Mouse (Mus musculus): ENCODE results near the gene Lpin2. TPM values are rescaled to one million over a fixed set of nuclear protein-coding genes. Genes with fewer than 3 reads are reported as not detected.

Gene Lpin2
- polyA plus RNA-seq, 2 experiments, result 31.4 to 36.1 TPM

DNA sequence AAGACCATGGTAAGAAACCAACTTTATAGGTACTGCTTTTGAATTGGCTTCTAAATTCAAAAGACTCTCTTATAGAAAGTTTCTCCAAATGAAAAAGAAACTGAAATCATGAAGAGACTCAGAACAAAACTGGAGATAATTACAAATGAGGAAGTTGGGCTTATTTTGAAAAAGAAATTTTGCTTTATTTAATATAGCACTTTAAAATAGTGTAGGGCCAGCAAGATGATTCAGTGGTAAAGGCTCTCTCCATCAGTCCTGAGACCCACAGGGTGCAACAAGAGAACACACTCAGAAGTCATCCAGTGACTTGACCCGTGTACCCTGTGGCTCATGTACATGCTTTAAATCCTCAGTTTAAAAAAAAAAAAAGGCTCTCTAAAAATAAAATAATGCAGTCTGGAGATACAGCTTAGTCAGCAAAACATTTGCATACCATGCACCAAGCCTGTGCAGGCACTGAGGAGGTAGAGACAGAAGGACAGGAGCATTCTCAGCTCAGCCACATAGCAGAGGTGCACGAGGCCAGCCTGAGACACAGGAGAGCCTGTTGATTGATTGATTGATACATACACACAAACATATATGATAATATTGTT, 33.0 kb downstream of the Lpin2 start:
- DNase-seq (ENCODE audit: low spot score) (no peak), ATAC-seq (ENCODE audit: low FRiP score, low read depth) (no peak)
- Histone ChIP-seq H3K9ac (ENCODE audit: low read depth, low read length, severe bottlenecking) (no peak overlapping the region), H3K4me1 (ENCODE audit: control insufficient read depth, insufficient read depth, low read length) (peaks cover 20% of the 10 kb centered on the region), H3K27me3 (ENCODE audit: control insufficient read depth, insufficient read depth, low read length) (no peaks in the 10 kb centered on the region), H3K27ac (replicated peaks; ENCODE audit: low read depth, low read length) (no peak overlapping the region), H3K4me3 (replicated peaks; ENCODE audit: low read length) (no peak overlapping the region), H3K4me2 (replicated peaks; ENCODE audit: low read depth, low read length, severe bottlenecking) (no peak overlapping the region), H3K9me3 (ENCODE audit: control insufficient read depth, low read length) (no peaks in the 10 kb centered on the region), H3K36me3 (ENCODE audit: control insufficient read depth, insufficient read depth, low read length) (peaks cover 24% of the 10 kb centered on the region)
- TF ChIP-seq POLR2A (IDR thresholded peaks at IDR 0.05; ENCODE audit: borderline replicate concordance, extremely low read depth, insufficient read depth, insufficient read length), result no peak
- 57% methylated on average over 2 of the region's 2 CpGs for WGBS

DNA sequence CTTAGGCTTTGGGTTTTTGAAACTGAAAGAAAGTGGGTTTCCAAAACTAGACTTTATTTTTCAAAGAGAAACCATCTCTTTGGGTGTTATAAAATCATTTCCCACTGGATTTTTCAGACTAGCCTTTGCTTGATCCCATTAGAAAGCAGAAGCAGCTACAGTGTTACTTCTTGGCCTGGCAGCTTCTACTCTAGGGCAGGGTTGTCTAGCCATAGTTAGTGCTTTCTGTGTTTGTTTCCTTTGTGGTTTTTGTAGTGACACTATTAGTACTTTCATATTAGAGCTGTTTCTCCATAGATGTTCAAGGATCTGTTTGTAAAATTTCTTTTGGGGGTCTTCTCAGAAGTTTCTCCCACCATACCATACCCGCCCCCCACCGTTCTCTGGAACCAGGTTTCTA, 33.9 kb downstream of the Lpin2 start:
- no peak for TF ChIP-seq POLR2A (IDR thresholded peaks at IDR 0.05; ENCODE audit: borderline replicate concordance, extremely low read depth, insufficient read depth, insufficient read length)
- Histone ChIP-seq H3K4me1 (ENCODE audit: control insufficient read depth, insufficient read depth, low read length) (peaks cover 16% of the 10 kb centered on the region), H3K27me3 (ENCODE audit: control insufficient read depth, insufficient read depth, low read length) (no peaks in the 10 kb centered on the region), H3K9me3 (ENCODE audit: control insufficient read depth, low read length) (no peaks in the 10 kb centered on the region), H3K4me2 (replicated peaks; ENCODE audit: low read depth, low read length, severe bottlenecking) (no peak overlapping the region), H3K27ac (replicated peaks; ENCODE audit: low read depth, low read length) (no peak overlapping the region), H3K4me3 (replicated peaks; ENCODE audit: low read length) (no peak overlapping the region), H3K36me3 (ENCODE audit: control insufficient read depth, insufficient read depth, low read length) (peaks cover 30% of the 10 kb centered on the region), H3K9ac (ENCODE audit: low read depth, low read length, severe bottlenecking) (no peak overlapping the region)
- DNase-seq (ENCODE audit: low spot score), result no peak
- WGBS, result 74% methylated on average over 2 of the region's 2 CpGs
- no peak for ATAC-seq (ENCODE audit: low FRiP score, low read depth)

DNA sequence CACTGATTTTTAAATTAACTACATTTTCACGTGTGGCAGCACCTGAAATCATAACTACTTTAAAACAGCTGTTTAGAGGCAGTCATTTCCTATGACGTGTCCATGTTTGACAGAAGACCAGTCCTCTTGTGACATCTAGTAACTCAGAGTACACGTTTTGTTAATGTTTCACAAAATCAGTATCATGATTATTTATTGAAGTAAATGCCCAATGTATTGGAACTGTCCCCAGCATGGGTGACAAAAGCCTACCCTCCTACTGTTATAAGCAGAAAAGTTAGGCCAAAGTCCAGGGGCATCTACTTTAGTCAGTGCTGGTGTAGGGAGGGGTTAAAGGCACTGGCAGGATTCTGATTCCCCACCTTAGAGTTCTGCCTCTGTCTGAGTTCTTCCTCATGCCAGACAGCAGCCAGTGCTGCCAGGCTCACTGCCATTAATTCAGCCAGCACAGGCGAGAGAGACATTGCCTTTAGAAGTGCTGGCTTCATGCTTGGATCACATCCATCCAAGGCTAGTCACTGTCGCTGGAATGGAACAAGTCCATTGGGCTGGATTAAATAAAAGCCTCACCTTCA, 34.8 kb downstream of the Lpin2 start:
- no peak overlapping the region for H3K27ac ChIP-seq (replicated peaks; ENCODE audit: low read depth, low read length)
- H3K27me3 ChIP-seq (ENCODE audit: control insufficient read depth, insufficient read depth, low read length), result no peaks in the 10 kb centered on the region
- peaks cover 34% of the 10 kb centered on the region for H3K36me3 ChIP-seq (ENCODE audit: control insufficient read depth, insufficient read depth, low read length)
- H3K4me1 ChIP-seq (ENCODE audit: control insufficient read depth, insufficient read depth, low read length), result peaks cover 10% of the 10 kb centered on the region
- WGBS, result 81% methylated on average over 5 of the region's 5 CpGs
- H3K9ac ChIP-seq (ENCODE audit: low read depth, low read length, severe bottlenecking), result no peak overlapping the region
- H3K4me2 ChIP-seq (replicated peaks; ENCODE audit: low read depth, low read length, severe bottlenecking), result no peak overlapping the region
- ATAC-seq (ENCODE audit: low FRiP score, low read depth) (no peak), DNase-seq (ENCODE audit: low spot score) (no peak)
- TF ChIP-seq POLR2A (IDR thresholded peaks at IDR 0.05; ENCODE audit: borderline replicate concordance, extremely low read depth, insufficient read depth, insufficient read length), result no peak
- no peaks in the 10 kb centered on the region for H3K9me3 ChIP-seq (ENCODE audit: control insufficient read depth, low read length)
- no peak overlapping the region for H3K4me3 ChIP-seq (replicated peaks; ENCODE audit: low read length)

GRCm38 (mm10) chr17:71221383-71221782, 39.0 kb downstream of the Lpin2 start:
- Histone ChIP-seq H3K27ac (replicated peaks; ENCODE audit: low read depth, low read length) (no peak overlapping the region), H3K36me3 (ENCODE audit: control insufficient read depth, insufficient read depth, low read length) (peaks cover 49% of the 10 kb centered on the region), H3K4me1 (ENCODE audit: control insufficient read depth, insufficient read depth, low read length) (no peaks in the 10 kb centered on the region), H3K4me3 (replicated peaks; ENCODE audit: low read length) (no peak overlapping the region), H3K9ac (ENCODE audit: low read depth, low read length, severe bottlenecking) (no peak overlapping the region), H3K4me2 (replicated peaks; ENCODE audit: low read depth, low read length, severe bottlenecking) (no peak overlapping the region), H3K9me3 (ENCODE audit: control insufficient read depth, low read length) (no peaks in the 10 kb centered on the region), H3K27me3 (ENCODE audit: control insufficient read depth, insufficient read depth, low read length) (no peaks in the 10 kb centered on the region)
- TF ChIP-seq POLR2A (IDR thresholded peaks at IDR 0.05; ENCODE audit: borderline replicate concordance, extremely low read depth, insufficient read depth, insufficient read length), result no peak
- ATAC-seq (ENCODE audit: low FRiP score, low read depth) (no peak), DNase-seq (ENCODE audit: low spot score) (no peak)
- 81% methylated on average over 3 of the region's 3 CpGs for WGBS

- H3K4me3 ChIP-seq (replicated peaks; ENCODE audit: low read length), result no peak overlapping the region
- no peak for DNase-seq (ENCODE audit: low spot score)
- no peak overlapping the region for H3K27ac ChIP-seq (replicated peaks; ENCODE audit: low read depth, low read length)
- H3K9ac ChIP-seq (ENCODE audit: low read depth, low read length, severe bottlenecking), result no peak overlapping the region
- no peaks in the 10 kb centered on the region for H3K4me1 ChIP-seq (ENCODE audit: control insufficient read depth, insufficient read depth, low read length)
- no peak overlapping the region for H3K4me2 ChIP-seq (replicated peaks; ENCODE audit: low read depth, low read length, severe bottlenecking)
- no peak for ATAC-seq (ENCODE audit: low FRiP score, low read depth)
- WGBS, result 74% methylated on average over 5 of the region's 5 CpGs
- TF ChIP-seq POLR2A (IDR thresholded peaks at IDR 0.05; ENCODE audit: borderline replicate concordance, extremely low read depth, insufficient read depth, insufficient read length), result no peak
- peaks cover 35% of the 10 kb centered on the region for H3K36me3 ChIP-seq (ENCODE audit: control insufficient read depth, insufficient read depth, low read length)
- no peaks in the 10 kb centered on the region for H3K27me3 ChIP-seq (ENCODE audit: control insufficient read depth, insufficient read depth, low read length)
- H3K9me3 ChIP-seq (ENCODE audit: control insufficient read depth, low read length), result no peaks in the 10 kb centered on the region
Observed at GRCm38 (mm10) chr17:71223676-71224075, 41.3 kb downstream of the Lpin2 start.

All from limb, embryonic 14.5 days (tissue).